Mouse (Mus musculus): ENCODE measurements around the gene Cplane1.

Cplane1 gene

DNA sequence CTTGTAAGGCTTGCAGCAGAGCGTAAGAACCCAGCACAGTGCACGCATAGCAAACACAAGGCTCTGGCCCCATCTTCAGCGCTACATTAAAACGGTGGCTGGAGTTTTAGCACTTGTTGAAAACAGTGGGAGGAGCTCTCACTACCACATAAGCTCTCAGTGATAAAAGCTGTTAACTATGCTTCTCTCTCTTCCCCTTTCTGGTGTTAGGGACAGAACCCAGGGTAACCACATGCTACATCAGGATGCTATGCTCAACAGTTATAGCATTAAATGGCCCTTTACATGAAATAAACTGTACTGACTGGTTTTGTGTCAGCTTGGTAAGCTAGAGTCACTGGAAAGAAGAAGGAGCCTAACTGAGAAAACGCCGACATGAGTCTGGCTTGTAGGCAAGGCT is 125.2 kb downstream of the Cplane1 start:
- DNase-seq (ENCODE audit: low read depth, low spot score) = no peak

DNA sequence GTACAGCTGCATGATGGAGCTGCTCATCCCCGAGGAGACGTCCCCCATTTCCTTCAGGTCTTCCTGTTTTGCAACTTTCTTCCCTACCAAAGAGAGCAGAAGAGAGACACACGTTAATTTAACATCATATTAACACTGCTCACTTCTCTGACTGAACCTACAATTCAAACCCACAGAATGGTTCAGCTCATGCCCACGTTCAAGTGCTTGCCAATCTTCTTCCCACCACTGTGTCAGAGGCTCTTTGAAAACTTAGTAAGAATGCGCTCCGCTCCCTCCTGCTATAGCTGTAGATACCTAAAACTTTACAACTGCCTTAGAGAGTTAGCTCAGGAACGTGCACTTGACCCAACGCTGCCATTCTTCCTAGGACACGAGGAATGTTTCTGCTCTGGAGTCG is 134.0 kb downstream of the Cplane1 start:
- no peak for DNase-seq (ENCODE audit: low read depth, low spot score)

DNA sequence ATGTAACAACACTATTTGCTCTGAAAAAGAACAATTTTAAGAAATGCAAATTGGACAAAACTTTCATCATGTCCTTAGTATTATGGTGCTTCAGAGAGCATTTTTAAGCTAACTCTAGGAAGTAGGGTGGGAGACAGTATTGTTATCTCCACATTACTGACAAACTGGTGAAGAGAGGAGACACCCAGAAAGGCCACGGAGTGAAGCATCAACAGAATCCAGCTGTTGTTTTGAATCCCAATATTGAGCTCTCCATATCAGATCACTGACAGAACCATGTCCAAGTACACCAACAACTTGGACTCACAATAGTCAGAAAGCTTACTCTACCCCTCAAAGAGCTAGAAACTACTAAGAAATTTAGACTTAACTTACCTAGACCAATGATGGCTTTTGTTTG is 136.6 kb downstream of the Cplane1 start:
- no peak for DNase-seq (ENCODE audit: low read depth, low spot score)

DNA sequence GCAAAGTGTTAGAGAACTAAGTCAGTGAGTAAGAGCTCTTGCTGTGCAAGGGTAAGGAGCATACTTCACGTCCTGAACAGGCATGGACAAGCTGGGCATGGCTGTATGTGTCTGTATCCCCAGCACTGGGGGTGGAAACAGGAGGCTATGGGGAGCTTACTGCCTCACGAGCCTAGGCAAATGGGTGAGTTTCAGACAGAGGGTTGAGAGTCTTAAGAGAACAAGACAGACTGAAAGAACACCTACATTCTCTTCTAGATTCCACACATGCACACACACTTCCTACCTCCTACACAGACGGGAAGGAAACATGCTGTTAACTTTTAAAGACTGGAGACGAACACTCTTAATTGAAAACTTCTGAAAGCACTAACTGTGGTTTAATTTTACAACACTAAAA is 148.5 kb downstream of the Cplane1 start:
- no peak for DNase-seq (ENCODE audit: low read depth, low spot score)

DNA sequence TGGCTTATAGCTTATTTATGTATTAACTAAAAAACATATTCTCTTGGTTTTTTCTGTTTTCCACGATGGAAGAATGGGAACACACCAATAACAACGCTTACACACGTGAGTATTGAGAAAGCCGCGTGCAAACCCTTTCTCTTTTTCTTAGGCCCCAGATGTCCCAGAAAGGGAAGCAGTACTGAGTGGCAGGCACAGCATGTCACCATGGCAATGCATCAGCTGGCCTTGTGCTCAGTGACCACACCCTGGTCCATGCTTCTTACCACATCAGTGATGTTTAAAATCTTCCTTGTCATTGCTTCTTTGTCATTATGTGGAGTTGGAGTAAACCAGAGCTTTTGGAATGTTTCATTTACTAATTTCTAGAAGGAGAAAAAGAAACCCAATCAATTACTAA is 150.3 kb downstream of the Cplane1 start:
- no peak for DNase-seq (ENCODE audit: low read depth, low spot score)

Measured in c-Kit-negative CD71-positive TER-119-positive erythroid progenitor cells, embryonic 14.5 days (primary cell).